Mouse (Mus musculus) lung, postnatal 0 days (tissue): Measurements from ENCODE around the gene Nrap.

ENCODE experiments used
- CTCF ChIP-seq: IDR thresholded peaks from 2 replicates; pipeline ENCODE4 v1.5.1; 2016; ENCODE audit warnings: antibody characterized with exemption, mild to moderate bottlenecking
- EP300 ChIP-seq: IDR thresholded peaks from 2 replicates; pipeline ENCODE4 v1.6.1; 2016; ENCODE audit warnings: antibody characterized with exemption, mild to moderate bottlenecking, control low read depth

DNA sequence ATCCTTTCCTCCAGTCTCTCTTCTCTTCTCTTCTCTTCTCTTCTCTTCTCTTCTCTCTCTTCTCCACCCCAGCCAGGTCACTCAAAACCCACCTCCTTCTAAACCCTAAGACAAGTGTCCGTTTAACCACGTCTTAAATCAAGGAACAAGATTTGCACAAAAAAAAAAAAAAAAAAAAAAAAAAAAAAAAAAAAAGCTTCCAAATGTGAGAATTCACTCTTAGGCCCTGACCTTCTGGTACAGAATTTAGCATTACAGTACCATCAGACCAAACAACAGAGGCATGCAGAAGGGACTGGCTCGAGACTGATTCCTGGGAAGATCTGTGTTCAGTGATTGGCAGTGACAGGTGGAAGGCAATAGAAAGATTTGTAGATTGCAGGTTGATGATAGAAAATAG is 30.5 kb upstream of the Nrap start:
- TF ChIP-seq CTCF = no peak
- no peak for TF ChIP-seq EP300
